Mouse (Mus musculus) embryonic facial prominence, embryonic 15.5 days (tissue): ENCODE results near the gene Palm. TPM values are rescaled to one million over a fixed set of nuclear protein-coding genes. Genes with fewer than 3 reads are reported as not detected.
A peak's percentile ranks its signal among the peaks of the same experiment; 100 is the strongest.

Experiments used
- ATAC-seq: fragments of 200-750 bp; cut with Nextera tagmentation; 2 replicates; pipeline ENCODE4 v1.8.0; 2017; ENCODE audit warnings: low read depth, moderate TSS enrichment; ENCODE audit not compliant: insufficient number of reproducible peaks, low FRiP score, low TSS enrichment
- H3K27ac ChIP-seq: fragments of 300-500 bp; sonication (generic); replicated peaks from 2 replicates; pipeline ENCODE4 v1.5.1; 2015; ENCODE audit warnings: mild to moderate bottlenecking, inconsistent platforms
- H3K27me3 ChIP-seq: fragments of 300-500 bp; sonication (generic); 2 replicates; pipeline ENCODE4 v1.6.1; 2015; ENCODE audit warnings: inconsistent platforms
- H3K36me3 ChIP-seq: fragments of 300-500 bp; sonication (generic); 2 replicates; pipeline ENCODE4 v1.6.1; 2015; ENCODE audit warnings: mild to moderate bottlenecking, inconsistent platforms
- H3K4me1 ChIP-seq: fragments of 300-500 bp; sonication (generic); 2 replicates; pipeline ENCODE4 v1.6.1; 2015; ENCODE audit warnings: inconsistent platforms
- H3K4me2 ChIP-seq: fragments of 300-500 bp; sonication (generic); replicated peaks from 2 replicates; pipeline ENCODE4 v1.6.1; 2015; ENCODE audit warnings: mild to moderate bottlenecking, inconsistent platforms
- H3K4me3 ChIP-seq: fragments of 300-500 bp; sonication (generic); replicated peaks from 2 replicates; pipeline ENCODE4 v1.5.1; 2015; ENCODE audit warnings: mild to moderate bottlenecking, inconsistent platforms
- H3K9ac ChIP-seq: fragments of 300-500 bp; sonication (generic); 2 replicates; pipeline ENCODE4 v1.6.1; 2015; ENCODE audit warnings: inconsistent platforms
- H3K9me3 ChIP-seq: fragments of 300-500 bp; sonication (generic); replicated peaks from 2 replicates; pipeline ENCODE4 v1.6.1; 2016; ENCODE audit warnings: inconsistent platforms
- WGBS: fragments of 180-500 bp; shearing (Covaris S2); methylation state at CpG from one replicate; pipeline ENCODE4 v1.1.7; 2015; 5-methylcytosine and 5-hydroxymethylcytosine counted together
- polyA plus RNA-seq: library from polyadenylated mRNA; unstranded; fragments of >200 nt; fragmentation: Nextera tagmentation; extraction: Ambion mirVana; gene quantifications from 2 replicates; pipeline ENCODE4 v1.2.1, GENCODE M21; 2015

Gene Palm
- polyA plus RNA-seq, 1 experiment from 2014 or later: 96.6 TPM

- ATAC-seq: no peak
- Histone ChIP-seq H3K27ac (no peak overlapping the region), H3K4me2 (no peak overlapping the region), H3K27me3 (no peaks in the 10 kb centered on the region), H3K36me3 (no peaks in the 10 kb centered on the region), H3K9me3 (no peaks in the 10 kb centered on the region), H3K9ac (no peak overlapping the region), H3K4me1 (peaks cover 36% of the 10 kb centered on the region), H3K4me3 (no peak overlapping the region)
- 68% methylated on average over 11 of the region's 11 CpGs for WGBS
Observed at GRCm38 (mm10) chr10:79800508-79800907, 7.1 kb downstream of the Palm start.

GRCm38 (mm10) chr10:79801837-79802236, 8.5 kb downstream of the Palm start:
- Histone ChIP-seq H3K9me3 (no peaks in the 10 kb centered on the region), H3K27me3 (no peaks in the 10 kb centered on the region), H3K4me2 (no peak overlapping the region), H3K4me1 (peaks cover 41% of the 10 kb centered on the region), H3K9ac (no peak overlapping the region), H3K27ac (no peak overlapping the region), H3K4me3 (no peak overlapping the region), H3K36me3 (no peaks in the 10 kb centered on the region)
- ATAC-seq: no peak
- 39% methylated on average over 3 of the region's 3 CpGs for WGBS

- Histone ChIP-seq H3K4me2 (no peak overlapping the region), H3K36me3 (0 out of 2 replicates have a peak, but pooled peaks cover 2% of the 10 kb centered on the region), H3K4me1 (peaks cover 39% of the 10 kb centered on the region), H3K4me3 (no peak overlapping the region), H3K27ac (peak overlapping the region; percentile 39; the same call in 1 of the 2 replicates), H3K27me3 (no peaks in the 10 kb centered on the region), H3K9ac (no peak overlapping the region), H3K9me3 (no peaks in the 10 kb centered on the region)
- WGBS: 55% methylated on average over 11 of the region's 11 CpGs
- ATAC-seq: no peak
Observed at GRCm38 (mm10) chr10:79802331-79802971, 9.1 kb downstream of the Palm start.

GRCm38 (mm10) chr10:79803716-79804323, 10.4 kb downstream of the Palm start:
- Histone ChIP-seq H3K27ac (peak overlapping the region; percentile 13; the same call in 1 of the 2 replicates), H3K4me2 (peak overlapping the region; percentile 40), H3K4me1 (peaks cover 34% of the 10 kb centered on the region), H3K9me3 (no peaks in the 10 kb centered on the region), H3K4me3 (no peak overlapping the region; the same call in 1 of the 2 replicates), H3K36me3 (peaks cover 11% of the 10 kb centered on the region; the same call in 1 of the 2 replicates), H3K27me3 (no peaks in the 10 kb centered on the region), H3K9ac (no peak overlapping the region)
- WGBS: 9% methylated on average over 29 of the region's 29 CpGs
- peak; percentile 69 for ATAC-seq

GRCm38 (mm10) chr10:79805636-79806035, 12.3 kb downstream of the Palm start:
- Histone ChIP-seq H3K27ac (no peak overlapping the region), H3K36me3 (peaks cover 19% of the 10 kb centered on the region), H3K9ac (no peak overlapping the region)

GRCm38 (mm10) chr10:79806331-79806730, 13.0 kb downstream of the Palm start:
- no peak overlapping the region for H3K27ac ChIP-seq
- no peak overlapping the region for H3K4me3 ChIP-seq
- peaks cover 24% of the 10 kb centered on the region for H3K36me3 ChIP-seq
- H3K27me3 ChIP-seq: no peaks in the 10 kb centered on the region
- H3K4me2 ChIP-seq: no peak overlapping the region
- peaks cover 31% of the 10 kb centered on the region for H3K4me1 ChIP-seq
- no peak overlapping the region for H3K9ac ChIP-seq
- WGBS: 85% methylated on average over 9 of the region's 9 CpGs
- ATAC-seq: no peak
- H3K9me3 ChIP-seq: no peaks in the 10 kb centered on the region

More at GRCm38 (mm10) chr10:79805636-79806035, 12.3 kb downstream of the Palm start:
- no peak for ATAC-seq
- Histone ChIP-seq H3K4me3 (no peak overlapping the region), H3K9me3 (no peaks in the 10 kb centered on the region), H3K27me3 (no peaks in the 10 kb centered on the region), H3K4me1 (peaks cover 34% of the 10 kb centered on the region), H3K4me2 (no peak overlapping the region)
- 55% methylated on average over 11 of the region's 11 CpGs for WGBS

GRCm38 (mm10) chr10:79806972-79807371, 13.6 kb downstream of the Palm start:
- Histone ChIP-seq H3K4me1 (peaks cover 28% of the 10 kb centered on the region), H3K9me3 (no peaks in the 10 kb centered on the region), H3K4me2 (no peak overlapping the region), H3K27me3 (no peaks in the 10 kb centered on the region), H3K36me3 (peaks cover 28% of the 10 kb centered on the region), H3K27ac (no peak overlapping the region), H3K9ac (no peak overlapping the region), H3K4me3 (no peak overlapping the region)
- ATAC-seq: no peak
- WGBS: 75% methylated on average over 10 of the region's 10 CpGs

- peak overlapping the region; percentile 55; the same call in 1 of the 2 replicates for H3K27ac ChIP-seq
- peaks cover 19% of the 10 kb centered on the region for H3K4me1 ChIP-seq
- ATAC-seq: 0 out of 2 replicates have a peak, but pooled peaks have one; percentile 20
- H3K9me3 ChIP-seq: no peaks in the 10 kb centered on the region
- H3K4me3 ChIP-seq: no peak overlapping the region
- WGBS: 47% methylated on average over 11 of the region's 11 CpGs
- H3K27me3 ChIP-seq: no peaks in the 10 kb centered on the region
- no peak overlapping the region for H3K9ac ChIP-seq
- H3K36me3 ChIP-seq: peaks cover 28% of the 10 kb centered on the region
- no peak overlapping the region for H3K4me2 ChIP-seq
Observed at GRCm38 (mm10) chr10:79807826-79808225, 14.5 kb downstream of the Palm start.

GRCm38 (mm10) chr10:79808728-79809127, 15.4 kb downstream of the Palm start:
- 86% methylated on average over 11 of the region's 11 CpGs for WGBS
- Histone ChIP-seq H3K9me3 (no peaks in the 10 kb centered on the region), H3K27me3 (no peaks in the 10 kb centered on the region), H3K9ac (no peak overlapping the region), H3K36me3 (peaks cover 28% of the 10 kb centered on the region), H3K4me3 (no peak overlapping the region), H3K4me2 (no peak overlapping the region), H3K27ac (peak overlapping the region; percentile 55; the same call in 1 of the 2 replicates), H3K4me1 (peaks cover 11% of the 10 kb centered on the region)
- ATAC-seq: no peak

GRCm38 (mm10) chr10:79811736-79812637, 18.6 kb downstream of the Palm start:
- Histone ChIP-seq H3K36me3 (peaks cover 49% of the 10 kb centered on the region), H3K4me1 (peaks cover 1% of the 10 kb centered on the region; the same call in 1 of the 2 replicates), H3K4me2 (no peak overlapping the region), H3K27ac (no peak overlapping the region), H3K9me3 (no peaks in the 10 kb centered on the region), H3K27me3 (no peaks in the 10 kb centered on the region), H3K4me3 (no peak overlapping the region), H3K9ac (no peak overlapping the region)
- 33% methylated on average over 15 of the region's 15 CpGs for WGBS
- no peak for ATAC-seq

- no peak for ATAC-seq
- 82% methylated on average over 5 of the region's 5 CpGs for WGBS
- H3K36me3 ChIP-seq: peaks cover 44% of the 10 kb centered on the region
Observed at GRCm38 (mm10) chr10:79814271-79814842, 21.0 kb downstream of the Palm start.

More at GRCm38 (mm10) chr10:79814271-79814842, 21.0 kb downstream of the Palm start:
- Histone ChIP-seq H3K9me3 (no peaks in the 10 kb centered on the region), H3K27ac (no peak overlapping the region), H3K4me1 (peaks cover 7% of the 10 kb centered on the region), H3K4me3 (no peak overlapping the region), H3K27me3 (no peaks in the 10 kb centered on the region), H3K9ac (no peak overlapping the region), H3K4me2 (no peak overlapping the region)
